Mouse (Mus musculus) retina, postnatal 7 days (tissue): ENCODE results near the gene Capza2.

Source experiments
- DNase-seq: peaks from one replicate; pipeline ENCODE4 v3.0.0-alpha.2; 2012; ENCODE audit warnings: low read depth, low spot score

Gene Capza2

DNA sequence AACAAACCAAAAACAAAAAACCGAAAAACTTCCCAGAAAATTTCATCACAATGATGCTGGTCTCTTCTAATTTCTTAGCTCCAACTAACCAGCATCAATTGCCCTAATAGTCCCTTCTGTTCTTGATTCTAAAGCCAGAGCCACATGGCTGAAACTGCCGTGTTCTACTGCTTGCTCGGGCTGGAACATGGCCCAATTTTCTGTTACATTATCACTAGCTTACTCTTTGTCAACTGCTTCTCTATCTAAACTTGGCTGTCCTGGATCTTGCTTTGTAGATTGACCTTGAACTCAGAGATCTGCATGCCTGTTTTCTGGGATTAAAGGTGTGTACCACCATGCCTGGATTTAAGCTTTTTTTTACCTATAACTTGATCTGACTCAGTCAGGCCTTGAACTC, 69.9 kb downstream of the Capza2 start:
- no peak for DNase-seq
